Mouse (Mus musculus) C2C12 (cell line): ENCODE data around the gene Lfng. TPM values are rescaled to one million over a fixed set of nuclear protein-coding genes. Genes with fewer than 3 reads are reported as not detected.

ENCODE experiments used
- H3K27me3 ChIP-seq: one replicate; pipeline ENCODE4 v1.6.1; 2011; ENCODE audit not compliant: control insufficient read depth, insufficient read depth, insufficient read length
- H3K36me3 ChIP-seq: one replicate; pipeline ENCODE4 v1.6.1; 2011; ENCODE audit not compliant: control insufficient read depth, insufficient read depth
- H3K4me3 ChIP-seq: one replicate; pipeline ENCODE4 v1.5.1; 2011; ENCODE audit warnings: mild to moderate bottlenecking, control low read depth; ENCODE audit not compliant: poor library complexity, insufficient read depth, severe bottlenecking
- H3K79me2 ChIP-seq: one replicate; pipeline ENCODE4 v1.6.1; 2011; ENCODE audit not compliant: control insufficient read depth, insufficient read depth
- H3K79me3 ChIP-seq: one replicate; pipeline ENCODE4 v1.6.1; 2011; ENCODE audit warnings: low read depth, control low read depth
- H3ac ChIP-seq: one replicate; pipeline ENCODE3; 2011; ENCODE audit warnings: low read depth; ENCODE audit not compliant: control insufficient read depth, insufficient read length
- CEBPB ChIP-seq: IDR thresholded peaks from one replicate; pipeline ENCODE4 v1.6.1; 2011; ENCODE audit warnings: low read depth, mild to moderate bottlenecking, control low read depth, moderate library complexity
- CTCF ChIP-seq: IDR thresholded peaks from one replicate; pipeline ENCODE4 v1.5.1; 2011; ENCODE audit not compliant: control insufficient read depth, insufficient read depth, insufficient read length
- FOSL1 ChIP-seq: IDR thresholded peaks from one replicate; pipeline ENCODE4 v1.8.0; 2011; ENCODE audit warnings: mild to moderate bottlenecking, low read length; ENCODE audit not compliant: poor library complexity, insufficient read depth, severe bottlenecking
- MAX ChIP-seq: IDR thresholded peaks from one replicate; pipeline ENCODE4 v1.6.1; 2011; ENCODE audit warnings: mild to moderate bottlenecking, control low read depth
- MYOD1 ChIP-seq: IDR thresholded peaks from one replicate; pipeline ENCODE4 v1.6.1; 2011; ENCODE audit warnings: low read depth; ENCODE audit not compliant: control insufficient read depth, insufficient read length
- MYOG ChIP-seq: IDR thresholded peaks from one replicate; pipeline ENCODE4 v1.6.1; 2011; ENCODE audit not compliant: control insufficient read depth, insufficient read length; ENCODE audit errors: extremely low read depth
- USF1 ChIP-seq: IDR thresholded peaks from one replicate; pipeline ENCODE4 v1.6.1; 2011; ENCODE audit warnings: low read depth, mild to moderate bottlenecking, control low read depth, moderate library complexity
- polyA plus RNA-seq: library from polyadenylated mRNA; unstranded; fragments of >200 nt; fragmentation: generic; extraction: Trizol; gene quantifications from one replicate; pipeline ENCODE4 v1.2.1, GENCODE M21; 2012; ENCODE audit warnings: missing spikeins

Gene Lfng
- polyA plus RNA-seq, 1 experiment = 18.7 TPM

DNA sequence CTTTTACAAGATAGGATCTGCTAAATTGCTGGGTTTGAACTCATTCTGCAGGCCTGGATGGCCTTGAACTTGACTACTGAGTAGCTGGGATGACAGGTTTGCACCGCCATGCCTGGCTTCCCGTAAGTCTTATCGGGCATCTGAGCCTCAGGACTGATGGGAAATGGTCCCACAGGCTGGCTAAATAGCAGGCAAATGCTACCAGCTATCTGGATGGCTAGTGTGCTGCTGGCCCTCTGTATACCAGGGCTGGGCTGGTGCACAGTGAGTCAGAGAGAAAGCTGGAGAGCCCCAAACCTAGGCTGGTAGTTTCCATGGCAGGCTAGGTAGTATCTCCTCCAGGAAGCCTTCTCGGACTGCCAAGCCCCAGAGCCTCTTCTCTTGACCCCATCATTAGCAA, 38.3 kb downstream of the Lfng start:
- TF ChIP-seq FOSL1 (no peak), MYOD1 (no peak)
- Histone ChIP-seq H3ac (no peak overlapping the region), H3K4me3 (no peak overlapping the region), H3K27me3 (no peaks in the 10 kb centered on the region), H3K79me3 (peaks cover 3% of the 10 kb centered on the region), H3K36me3 (no peaks in the 10 kb centered on the region), H3K79me2 (peaks cover 29% of the 10 kb centered on the region)

DNA sequence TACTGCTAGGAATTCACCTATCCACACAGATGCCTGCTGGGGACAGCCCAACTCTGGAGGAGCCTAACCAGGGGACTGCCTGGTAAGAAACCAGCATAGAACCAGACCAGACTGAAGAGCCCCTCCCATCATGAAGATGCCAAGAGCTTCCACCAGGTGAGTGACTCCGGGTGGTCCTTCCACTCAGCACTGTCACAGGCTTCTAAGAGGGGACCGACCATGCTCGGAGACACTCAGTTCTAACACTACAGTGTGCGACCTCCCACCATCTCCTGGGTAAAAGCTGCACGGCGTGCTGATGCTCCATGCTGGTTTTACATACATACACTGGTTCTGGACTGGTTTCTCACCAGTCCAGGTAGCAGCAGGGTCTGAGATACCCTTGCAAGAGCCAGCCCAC, 39.1 kb downstream of the Lfng start:
- Histone ChIP-seq H3K4me3 (no peak overlapping the region), H3K36me3 (no peaks in the 10 kb centered on the region), H3K27me3 (no peaks in the 10 kb centered on the region), H3K79me3 (peaks cover 3% of the 10 kb centered on the region), H3ac (no peak overlapping the region), H3K79me2 (peaks cover 29% of the 10 kb centered on the region)
- no peak for TF ChIP-seq MYOD1
- TF ChIP-seq CTCF = no peak
- no peak for TF ChIP-seq USF1
- TF ChIP-seq MYOG = no peak
- TF ChIP-seq MAX = no peak
- TF ChIP-seq CEBPB = no peak
- no peak for TF ChIP-seq FOSL1

DNA sequence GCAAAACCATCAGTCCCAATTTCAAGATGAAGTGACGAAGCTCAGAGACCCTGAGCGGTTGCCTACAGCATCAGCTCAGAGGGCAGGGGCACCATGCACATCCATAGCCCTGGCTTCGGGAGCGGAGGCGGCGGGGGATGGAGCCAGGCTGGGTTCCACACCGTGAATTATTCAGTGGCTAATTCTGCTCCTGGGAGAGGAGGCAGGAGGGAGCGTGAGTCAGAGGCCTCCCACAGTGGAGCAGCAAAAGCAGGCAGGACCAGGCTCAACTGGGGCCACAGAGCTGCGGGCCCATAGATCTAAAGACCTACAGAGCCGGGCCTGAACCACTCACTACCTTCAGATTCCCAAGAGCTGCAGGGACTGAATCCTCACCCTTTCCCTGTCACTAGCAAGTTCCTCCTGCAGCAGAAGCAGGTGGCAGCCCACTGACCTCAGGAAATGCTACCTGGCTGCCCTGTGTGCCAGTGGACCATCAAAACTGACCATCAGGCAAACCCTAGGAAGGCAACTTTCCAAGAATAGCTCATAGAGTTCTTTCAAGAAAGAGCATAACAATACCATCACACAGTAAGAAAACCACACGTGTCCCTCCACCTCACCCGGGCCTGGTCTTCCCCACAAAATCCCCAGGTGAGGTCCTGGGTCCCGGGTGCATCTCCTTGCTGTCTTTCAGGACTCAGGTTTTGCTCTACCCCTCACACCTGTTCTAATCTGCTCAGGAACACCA, 40.1 kb downstream of the Lfng start:
- Histone ChIP-seq H3ac (no peak overlapping the region), H3K4me3 (no peak overlapping the region), H3K36me3 (no peaks in the 10 kb centered on the region), H3K27me3 (no peaks in the 10 kb centered on the region), H3K79me3 (peaks cover 3% of the 10 kb centered on the region), H3K79me2 (peaks cover 29% of the 10 kb centered on the region)
- TF ChIP-seq MAX (no peak), USF1 (no peak), MYOG (no peak), FOSL1 (no peak), MYOD1 (no peak), CTCF (no peak), CEBPB (no peak)

DNA sequence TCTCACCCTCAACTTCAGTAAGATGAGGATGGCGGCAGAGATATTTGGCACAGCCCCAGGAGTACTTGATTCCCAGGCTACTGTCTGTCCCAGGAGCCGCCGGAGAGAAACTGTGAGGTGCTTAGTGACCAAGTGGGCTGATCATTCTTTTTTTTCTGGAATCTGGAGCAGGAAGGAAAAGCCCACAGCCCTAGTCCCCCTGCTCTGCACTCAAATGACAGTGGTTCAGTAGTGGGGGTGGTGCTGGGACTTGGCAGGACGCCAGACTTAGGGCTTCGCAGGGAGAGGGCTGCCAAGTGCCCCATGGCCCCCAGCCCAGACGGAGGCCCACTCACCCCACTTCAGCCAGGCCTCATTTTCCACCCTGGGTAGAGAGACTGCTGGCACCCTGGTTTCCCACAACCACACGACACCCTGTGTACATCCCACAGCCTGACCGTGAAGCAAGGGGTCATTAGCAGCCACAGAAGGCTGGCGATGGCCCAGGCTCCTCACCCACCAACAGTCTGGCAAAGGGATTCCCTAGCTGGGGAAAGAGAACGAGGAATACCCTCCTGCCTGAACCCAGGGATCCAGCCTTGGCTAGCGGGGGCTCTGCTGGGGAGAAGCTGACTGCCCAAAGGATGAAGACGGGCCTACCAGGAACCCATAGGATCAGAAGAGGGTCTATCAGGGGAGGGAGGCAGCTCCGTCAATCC, 40.9 kb downstream of the Lfng start:
- peak overlapping the region; percentile 50 for H3K4me3 ChIP-seq
- H3K27me3 ChIP-seq = no peaks in the 10 kb centered on the region

DNA sequence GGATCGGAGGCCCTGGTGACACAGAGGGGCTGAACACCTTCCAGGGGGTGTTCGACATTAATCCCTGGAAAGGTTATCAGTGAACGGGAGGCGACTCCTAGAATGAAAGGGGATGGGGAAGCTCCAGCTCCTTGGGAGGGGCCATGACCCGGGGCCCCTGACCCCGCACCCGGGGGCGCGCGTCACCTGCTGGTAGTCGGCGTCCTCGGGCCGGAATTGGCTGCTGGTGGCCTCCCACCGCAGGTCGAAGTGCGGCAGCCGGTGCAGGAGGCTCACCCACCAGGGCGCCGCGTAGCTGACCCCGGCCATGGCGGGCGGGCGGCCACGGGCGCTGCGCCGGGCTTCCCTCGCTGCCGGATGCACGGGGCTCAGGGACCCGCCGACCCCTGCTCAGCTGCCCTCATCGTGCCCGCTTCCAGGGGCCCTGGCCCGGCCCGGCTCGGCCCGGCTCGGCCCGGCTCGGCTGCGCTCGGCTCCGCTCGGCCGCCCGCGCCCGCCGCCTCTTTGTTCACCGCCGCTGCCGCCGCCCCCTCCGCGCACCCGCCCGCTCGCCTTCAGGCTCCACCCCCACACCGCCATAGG, 41.5 kb downstream of the Lfng start, which contains the start of gene Ttyh3:
Gene Ttyh3, minus strand, starts transcription at position 513 of the 582 bp plus-strand sequence.
- H3K79me3 ChIP-seq = peaks cover 3% of the 10 kb centered on the region
- no peak for TF ChIP-seq MAX
- peak within 1 kb of the TSS; percentile 50 for H3K4me3 ChIP-seq
- H3K79me2 ChIP-seq = peaks cover 29% of the 10 kb centered on the region
- no peaks in the 10 kb centered on the region for H3K36me3 ChIP-seq
- peak within 1 kb of the TSS; percentile 80 for H3ac ChIP-seq
- no peaks in the 10 kb centered on the region for H3K27me3 ChIP-seq

More for the DNA sequence above, 40.9 kb downstream of the Lfng start:
- peaks cover 29% of the 10 kb centered on the region for H3K79me2 ChIP-seq
- TF ChIP-seq CTCF (no peak), MYOD1 (no peak), FOSL1 (no peak), USF1 (no peak), MAX (no peak), CEBPB (no peak), MYOG (no peak)
- peak overlapping the region; percentile 80 for H3ac ChIP-seq
- no peaks in the 10 kb centered on the region for H3K36me3 ChIP-seq
- H3K79me3 ChIP-seq = peaks cover 3% of the 10 kb centered on the region
